Mouse (Mus musculus) hematopoietic multipotent progenitor cell, adult 10-12 weeks (in vitro differentiated cells): ENCODE results near the gene Erc2. TPM values are rescaled to one million over a fixed set of nuclear protein-coding genes. Genes with fewer than 3 reads are reported as not detected.

ENCODE experiments used
- polyA plus RNA-seq: library from polyadenylated mRNA; stranded (reverse); fragments of >175 nt; gene quantifications from 2 replicates; pipeline ENCODE4 v1.2.3, GENCODE M21; 2012; ENCODE audit warnings: low replicate concordance

Gene Erc2
- 0.05 TPM in 1 of 2 replicates, not detected in the other for polyA plus RNA-seq

GRCm38 (mm10) chr14:27622176-27622922 lies at the start of gene Erc2:
TSS of gene Erc2 (plus strand) at chr14:27622428.

GRCm38 (mm10) chr14:28504101-28505050 lies 882.1 kb downstream of the Erc2 start, which contains the start of gene Wnt5a:
TSS of gene Wnt5a (plus strand) at chr14:28504750.

Other genes with a start within 250 kb of the Erc2 start
- 6.1 and 10.9 TPM in 2 replicates for gene Fam208a, start 193.6 kb upstream of the Erc2 start, polyA plus RNA-seq
- 0.39 and 2.1 TPM in 2 replicates for gene Ccdc66, start 114.0 kb upstream of the Erc2 start, polyA plus RNA-seq